Mouse (Mus musculus) small intestine, adult 2 months (tissue): ENCODE measurements around the gene Tle2.

Experiments
- CTCF ChIP-seq: fragments of 200-500 bp; IDR thresholded peaks from 2 replicates; pipeline ENCODE4 v1.5.1; 2012; ENCODE audit warnings: low read depth, mild to moderate bottlenecking, control low read depth, inconsistent platforms, low read length, moderate library complexity, mixed read lengths; ENCODE audit not compliant: insufficient replicate concordance, insufficient read length; ENCODE audit errors: extremely low read depth
- POLR2A ChIP-seq: fragments of 200-500 bp; IDR thresholded peaks from 2 replicates; pipeline ENCODE4 v1.6.1; 2012; ENCODE audit warnings: low read depth, mild to moderate bottlenecking, control low read depth, inconsistent platforms, low read length, moderate library complexity

DNA sequence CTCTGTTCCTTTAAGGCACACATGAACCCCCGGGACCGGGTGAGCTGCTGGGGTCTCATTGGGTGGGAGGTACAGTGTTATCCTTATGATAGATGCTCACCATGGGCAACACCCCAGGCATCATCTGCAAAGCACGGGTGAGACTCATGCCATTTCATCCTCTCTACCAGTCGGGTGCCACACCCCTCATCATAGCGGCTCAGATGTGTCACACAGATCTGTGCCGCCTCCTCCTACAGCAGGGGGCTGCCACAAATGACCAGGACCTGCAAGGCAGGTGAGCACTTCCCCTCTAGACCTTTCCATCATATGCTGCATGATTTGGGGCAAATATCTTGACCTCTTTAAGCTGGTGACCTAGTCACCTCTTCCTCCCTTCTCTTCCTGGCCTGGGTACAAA lies 63.7 kb downstream of the Tle2 start:
- TF ChIP-seq CTCF (no peak), POLR2A (no peak)
